14 mouse cellular contexts compared by ENCODE assay signal in genomic region chr6:94756006-94756405, GRCm38 (mm10). TPM values are rescaled to one million over a fixed set of nuclear protein-coding genes. Genes with fewer than 3 reads are reported as not detected.
A peak's percentile ranks its signal among the peaks of the same experiment; 100 is the strongest.
DNase-seq lines count a peak whose midpoint lies in the region; ATAC-seq and TF ChIP-seq lines count a peak whose summit lies in the region.
"Had no signal": no experiment of that assay in that cellular context is flagged by ENCODE, and none has a peak within 500 bp of the region (broad histone marks: within the 10 kb centered on the region; RNA-seq: fewer than 3 reads in every experiment).

No protein-coding gene starts in this region.

- no peak overlapping the region for H3K9ac ChIP-seq in forebrain, postnatal 0 days
- no peak overlapping the region for H3K9ac ChIP-seq in forebrain, embryonic 15.5 days (replicated peaks)
- no peak overlapping the region for H3K9ac ChIP-seq in limb, embryonic 14.5 days (ENCODE audit: low read depth, low read length, severe bottlenecking)

- H3K4me2 ChIP-seq in forebrain, postnatal 0 days (ENCODE audit: low read depth), result no peak overlapping the region
- H3K4me2 ChIP-seq in forebrain, embryonic 15.5 days (replicated peaks), result no peak overlapping the region
- H3K4me2 ChIP-seq in limb, embryonic 14.5 days (replicated peaks; ENCODE audit: low read depth, low read length, severe bottlenecking), result no peak overlapping the region
- H3K4me2 ChIP-seq: liver, embryonic 11.5 days had no signal

- peak overlapping the region; percentile 89 for H3K27ac ChIP-seq in forebrain, embryonic 10.5 days
- H3K27ac ChIP-seq in forebrain, postnatal 0 days (ENCODE audit: low read depth, low read length), result no peak overlapping the region
- H3K27ac ChIP-seq in forebrain, embryonic 15.5 days (replicated peaks), result peak overlapping the region; percentile 52
- peak overlapping the region; percentile 8; the same call in 1 of the 2 replicates for H3K27ac ChIP-seq in limb, embryonic 14.5 days (replicated peaks; ENCODE audit: low read depth, low read length)

- peak; percentile 78 for DNase-seq in forebrain, embryonic 10.5 days (ENCODE audit: extremely low spot score, low spot score)
- DNase-seq in forebrain, postnatal 0 days, result no peak
- peak; percentile 87 for DNase-seq in Muller cell, postnatal 12 days (ENCODE audit: inconsistent ontology term)
- DNase-seq in limb, embryonic 14.5 days (ENCODE audit: low spot score), result no peak
- no peak for DNase-seq in right cerebral cortex, postnatal 4 days
- DNase-seq in urinary bladder, adult 2 months (ENCODE audit: low spot score), result no peak
- no peak for DNase-seq in thymus, adult 18-20 months
- DNase-seq: heart, adult 18-20 months; heart, postnatal 14 days; kidney, adult 9 months; lung, postnatal 10 days; thymus, postnatal 36 days had no signal

- H3K27me3 ChIP-seq in forebrain, embryonic 10.5 days (ENCODE audit: poor library complexity, severe bottlenecking), result peaks cover 4% of the 10 kb centered on the region; the same call in 1 of the 2 replicates
- no peaks in the 10 kb centered on the region for H3K27me3 ChIP-seq in forebrain, postnatal 0 days (ENCODE audit: insufficient read depth, low read length)
- no peaks in the 10 kb centered on the region for H3K27me3 ChIP-seq in forebrain, embryonic 15.5 days
- H3K27me3 ChIP-seq in limb, embryonic 14.5 days (ENCODE audit: control insufficient read depth, insufficient read depth, low read length), result no peaks in the 10 kb centered on the region

- no peak; the same call in 1 of the 2 replicates for ATAC-seq in forebrain, postnatal 0 days
- peak; percentile 86 for ATAC-seq in forebrain, embryonic 15.5 days (replicated peaks)
- ATAC-seq in limb, embryonic 14.5 days (ENCODE audit: low FRiP score, low read depth), result no peak

- H3K36me3 ChIP-seq in forebrain, embryonic 10.5 days (replicated peaks), result no peaks in the 10 kb centered on the region
- H3K36me3 ChIP-seq in forebrain, postnatal 0 days (ENCODE audit: insufficient read depth), result no peaks in the 10 kb centered on the region
- H3K36me3 ChIP-seq in forebrain, embryonic 15.5 days, result no peaks in the 10 kb centered on the region
- no peaks in the 10 kb centered on the region for H3K36me3 ChIP-seq in limb, embryonic 14.5 days (ENCODE audit: control insufficient read depth, insufficient read depth, low read length)

- WGBS in forebrain, embryonic 10.5 days, result 28% methylated on average over 4 of the region's 4 CpGs
- 8% methylated on average over 4 of the region's 4 CpGs for WGBS in forebrain, postnatal 0 days
- WGBS in forebrain, embryonic 15.5 days, result 7% methylated on average over 4 of the region's 4 CpGs
- 66% methylated on average over 4 of the region's 4 CpGs for WGBS in limb, embryonic 14.5 days

- H3K9me3 ChIP-seq in forebrain, embryonic 10.5 days, result no peaks in the 10 kb centered on the region
- H3K9me3 ChIP-seq in forebrain, postnatal 0 days (ENCODE audit: low read length), result no peaks in the 10 kb centered on the region
- H3K9me3 ChIP-seq in forebrain, embryonic 15.5 days, result no peaks in the 10 kb centered on the region
- H3K9me3 ChIP-seq in limb, embryonic 14.5 days (ENCODE audit: control insufficient read depth, low read length), result no peaks in the 10 kb centered on the region

- no peak for TF ChIP-seq CTCF in forebrain, postnatal 0 days (IDR thresholded peaks at IDR 0.05; ENCODE audit: low read depth)

- no peak for TF ChIP-seq POLR2A in limb, embryonic 14.5 days (IDR thresholded peaks at IDR 0.05; ENCODE audit: borderline replicate concordance, extremely low read depth, insufficient read depth, insufficient read length)

- peak overlapping the region; percentile 19; the same call in 1 of the 2 replicates for H3K4me3 ChIP-seq in forebrain, embryonic 10.5 days
- H3K4me3 ChIP-seq in forebrain, postnatal 0 days (ENCODE audit: low read depth, low read length), result no peak overlapping the region
- H3K4me3 ChIP-seq in forebrain, embryonic 15.5 days, result no peak overlapping the region
- H3K4me3 ChIP-seq in limb, embryonic 14.5 days (replicated peaks; ENCODE audit: low read length), result no peak overlapping the region

- peaks cover 64% of the 10 kb centered on the region for H3K4me1 ChIP-seq in forebrain, embryonic 10.5 days
- H3K4me1 ChIP-seq in forebrain, postnatal 0 days (ENCODE audit: insufficient read depth), result no peaks in the 10 kb centered on the region
- H3K4me1 ChIP-seq in forebrain, embryonic 15.5 days, result peaks cover 21% of the 10 kb centered on the region
- H3K4me1 ChIP-seq in limb, embryonic 14.5 days (ENCODE audit: control insufficient read depth, insufficient read depth, low read length), result peaks cover 25% of the 10 kb centered on the region

RNA-seq across cellular contexts. Expression of gene Lrig1, which starts 56.0 kb away (rescaled TPM):
- polyA plus RNA-seq in forebrain, embryonic 10.5 days (2016; fragmentation: Nextera tagmentation; extraction: Ambion mirVana), result 18.8 and 20.6 TPM in 2 replicates
- 36.9 and 53.3 TPM in 2 replicates for total RNA-seq in forebrain, postnatal 0 days (2014; rRNA removed)
- polyA plus RNA-seq in forebrain, postnatal 0 days (2015; fragmentation: Nextera tagmentation; extraction: Ambion mirVana), result 9.0 and 10.7 TPM in 2 replicates
- 7.4 and 9.8 TPM in 2 replicates for polyA plus RNA-seq in forebrain, embryonic 15.5 days (2015; fragmentation: Nextera tagmentation; extraction: Ambion mirVana)
- 49.4 and 59.6 TPM in 2 replicates for polyA plus RNA-seq in limb, embryonic 14.5 days (2012; rRNA removed)
- polyA plus RNA-seq in limb, embryonic 14.5 days (2014; fragmentation: Nextera tagmentation; extraction: Ambion mirVana), result 31.2 and 35.1 TPM in 2 replicates
- polyA plus RNA-seq in urinary bladder, adult 2 months (2012; rRNA removed), result 10.8 and 13.8 TPM in 2 replicates

Comparison
In these comparisons a context has a peak if more than half of its experiments do, and no peak if none do; other contexts are left out.
1. DNase-seq: peak in forebrain, embryonic 10.5 days (single experiment) and Muller cell, postnatal 12 days (single experiment); none in forebrain, postnatal 0 days (single experiment), limb, embryonic 14.5 days (single experiment), right cerebral cortex, postnatal 4 days (single experiment), urinary bladder, adult 2 months (single experiment) and thymus, adult 18-20 months (0 of 2).